Mouse (Mus musculus): Measurements from ENCODE around the gene Gm20388.

- TF ChIP-seq GATA1 (IDR thresholded peaks at IDR 0.05; ENCODE audit: low read length) (no peak), TAL1 (IDR thresholded peaks at IDR 0.05; ENCODE audit: low read length) (no peak)
These were observed 3079.3 kb downstream of the Gm20388 start for GRCm38 (mm10) chr8:122989976-122990375.

All from erythroblast, embryonic 14.5 days (primary cell).